Mouse (Mus musculus) C3H10T1/2 (cell line): ENCODE data around the gene Iqcd. TPM values are rescaled to one million over a fixed set of nuclear protein-coding genes. Genes with fewer than 3 reads are reported as not detected.

Experiments used
- polyA plus RNA-seq, 2 experiments: library from polyadenylated mRNA; unstranded; fragments of >200 nt; fragmentation: generic; extraction: Trizol; gene quantifications; one replicate each; pipeline ENCODE4 v1.2.1; 2012; ENCODE audit warnings: missing spikeins in 2 of 2

The Iqcd gene
- 1 to 10 TPM in 1 of 2 experiments, under 1 TPM in 1; 0.16 to 1.7 TPM for polyA plus RNA-seq

DNA sequence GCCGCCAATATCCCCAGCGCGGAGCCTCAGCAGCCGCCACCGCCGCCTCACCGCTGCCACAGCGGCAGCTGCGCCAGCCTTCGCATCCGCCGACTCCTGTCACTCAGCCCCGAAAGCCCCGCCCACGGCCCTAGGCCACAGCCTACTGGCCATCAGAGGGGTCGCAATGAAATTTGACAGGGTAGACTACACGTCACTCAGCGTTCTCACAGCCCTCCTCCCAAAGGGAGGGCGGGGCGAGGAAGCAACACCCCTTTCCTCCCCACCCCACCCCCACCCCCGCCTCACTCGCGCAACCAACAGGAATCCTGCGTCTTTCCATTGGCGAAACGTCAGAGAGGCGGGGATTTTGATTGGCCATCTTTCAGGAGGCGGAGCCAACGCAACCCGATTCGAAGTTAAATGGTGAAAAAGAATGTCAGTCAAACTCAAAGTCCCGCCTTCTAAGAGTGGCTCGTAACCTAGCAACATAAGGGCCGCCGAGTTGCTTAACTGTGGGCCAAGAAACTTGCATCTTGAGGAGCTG, at the start of gene Iqcd, which contains the start of gene Tpcn1:
Iqcd (plus strand) TSS at position 448 of the 526 bp plus-strand sequence.
Tpcn1 (minus strand) TSS at position 105 of the 526 bp plus-strand sequence.

DNA sequence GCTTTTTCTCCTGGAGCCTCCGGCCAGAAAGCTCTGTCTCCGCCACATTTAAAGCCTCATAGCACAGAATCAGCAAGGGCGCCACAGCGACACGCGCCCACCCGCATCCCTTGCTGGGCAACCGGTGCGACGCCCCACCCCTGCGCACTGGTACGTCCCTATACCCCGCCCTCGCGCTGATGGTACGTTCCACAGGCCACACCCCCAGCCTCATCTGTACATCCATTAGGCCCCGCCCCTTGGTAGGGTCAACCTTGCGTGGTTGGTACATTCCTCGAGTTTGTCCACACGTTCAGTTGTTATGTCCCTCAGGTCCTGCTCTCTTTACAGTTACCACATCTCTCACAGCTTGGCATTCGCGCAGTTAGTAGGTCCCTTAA, 23.6 kb downstream of the Iqcd start, which contains the start of the genes Rita1 and Ddx54:
Rita1 (minus strand) TSS at position 148 of the 380 bp plus-strand sequence.
Ddx54 (plus strand) TSS at position 298 of the 380 bp plus-strand sequence.

DNA sequence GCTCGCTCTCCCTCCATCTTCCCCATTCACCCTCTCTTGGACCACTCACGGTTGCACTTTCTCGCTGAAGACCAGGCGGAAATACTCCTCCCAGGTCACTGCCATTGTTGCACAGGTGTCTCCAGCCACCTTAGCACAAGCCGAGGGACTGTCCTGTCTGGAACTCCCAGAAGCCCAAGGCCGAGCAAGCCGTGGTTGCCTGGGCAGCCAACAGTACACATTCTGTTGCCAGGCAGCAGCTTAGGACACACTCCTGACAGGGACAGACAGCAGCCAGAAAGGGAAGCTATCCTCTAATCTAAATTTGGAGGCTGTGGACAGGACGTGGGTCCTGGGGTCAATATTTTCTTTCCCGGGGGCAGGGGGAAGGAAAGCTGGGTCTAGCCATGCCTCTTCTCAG, 45.3 kb downstream of the Iqcd start, which contains the start of gene Cfap73:
Cfap73 (minus strand) TSS at position 105 of the 400 bp plus-strand sequence.

DNA sequence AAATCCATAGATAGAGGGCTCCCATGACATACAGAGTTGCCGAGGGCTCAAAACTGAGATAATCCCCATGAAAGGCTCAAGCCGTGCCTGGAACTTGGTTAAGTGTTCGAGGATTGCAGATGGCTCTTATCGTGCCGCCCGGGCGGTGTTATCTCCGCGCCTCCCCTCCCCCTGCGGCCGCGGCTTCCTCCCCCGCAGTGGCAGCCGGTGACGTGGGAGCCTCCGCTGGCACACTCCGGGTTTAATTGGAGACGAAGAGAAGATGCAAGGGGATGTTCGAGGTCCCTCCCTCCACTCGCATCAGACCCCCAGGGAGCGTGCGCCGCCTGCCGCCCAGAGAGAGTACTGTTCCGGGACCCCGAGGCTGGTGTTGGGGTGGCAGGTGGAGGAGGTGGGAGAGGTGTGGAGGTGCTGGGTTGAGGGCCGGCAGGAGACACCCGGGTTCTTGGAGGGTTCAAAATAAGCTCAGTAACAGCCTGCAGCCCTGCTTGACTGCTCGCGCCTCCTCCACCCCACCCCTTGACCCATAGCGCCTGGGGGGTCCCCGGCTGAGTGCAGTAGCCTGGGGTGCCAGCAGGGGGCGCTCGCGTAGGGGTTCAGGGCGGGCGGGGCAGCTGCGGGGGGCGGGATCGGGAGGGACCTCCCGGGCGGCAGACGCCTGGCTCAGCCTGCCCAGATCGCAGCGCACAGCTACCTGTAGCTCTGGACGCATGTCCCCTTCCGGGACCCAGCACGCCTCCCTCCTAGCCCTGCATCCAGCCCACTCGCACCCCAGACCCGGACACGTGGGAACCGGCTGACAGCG, 60.0 kb downstream of the Iqcd start, which contains the start of gene Rasal1:
Rasal1 (plus strand) TSS at position 244 of the 805 bp plus-strand sequence.

Other genes with a start within 250 kb of the Iqcd start
- not detected for gene Lhx5, start 157.3 kb upstream of the Iqcd start, polyA plus RNA-seq
- gene Sdsl, start 116.2 kb upstream of the Iqcd start, polyA plus RNA-seq: 1 to 10 TPM in 1 of 2 experiments, under 1 TPM in 1; 0.74 to 3.0 TPM
- under 1 TPM in 1 of 2 experiments, not detected in 1; 0.41 TPM for gene Sds, start 112.5 kb upstream of the Iqcd start, polyA plus RNA-seq
- gene Plbd2, start 85.4 kb upstream of the Iqcd start, polyA plus RNA-seq: 10 to 100 TPM; 25.3 to 56.1 TPM
- gene Slc8b1, start 77.8 kb upstream of the Iqcd start, polyA plus RNA-seq: 1 to 10 TPM; 1.3 to 5.9 TPM
- gene Tpcn1, start 343 bp upstream of the Iqcd start, polyA plus RNA-seq: 10 to 100 TPM in 1 of 2 experiments, 1 to 10 TPM in 1; 2.7 to 10.9 TPM
- 10 to 100 TPM in 1 of 2 experiments, 1 to 10 TPM in 1; 9.0 to 11.5 TPM for gene Rita1, start 23.6 kb downstream of the Iqcd start, polyA plus RNA-seq
- gene Ddx54, start 23.7 kb downstream of the Iqcd start, polyA plus RNA-seq: 10 to 100 TPM; 29.1 to 39.7 TPM
- gene Cfap73, start 45.2 kb downstream of the Iqcd start, polyA plus RNA-seq: not detected
- under 1 TPM in 1 of 2 experiments, not detected in 1; 0.06 TPM for gene Rasal1, start 59.8 kb downstream of the Iqcd start, polyA plus RNA-seq
- gene Dtx1, start 122.9 kb downstream of the Iqcd start, polyA plus RNA-seq: under 1 TPM in 1 of 2 experiments, not detected in 1; 0.11 TPM
- under 1 TPM in 1 of 2 experiments, not detected in 1; 0.42 TPM for gene Oas2, start 160.8 kb downstream of the Iqcd start, polyA plus RNA-seq
- gene Oas3, start 188.6 kb downstream of the Iqcd start, polyA plus RNA-seq: not detected
- not detected for gene Oas1e, start 206.5 kb downstream of the Iqcd start, polyA plus RNA-seq
- gene Oas1c, start 223.5 kb downstream of the Iqcd start, polyA plus RNA-seq: 1 to 10 TPM in 1 of 2 experiments, under 1 TPM in 1; 0.08 to 2.2 TPM